Mouse (Mus musculus): Measurements from ENCODE around the gene Pdik1l.
"Not testable (repeated sequence)": the region's sequence is repeated elsewhere in the genome, so short reads cannot be mapped to it uniquely, and the experiment has no call there.

Pdik1l gene

DNA sequence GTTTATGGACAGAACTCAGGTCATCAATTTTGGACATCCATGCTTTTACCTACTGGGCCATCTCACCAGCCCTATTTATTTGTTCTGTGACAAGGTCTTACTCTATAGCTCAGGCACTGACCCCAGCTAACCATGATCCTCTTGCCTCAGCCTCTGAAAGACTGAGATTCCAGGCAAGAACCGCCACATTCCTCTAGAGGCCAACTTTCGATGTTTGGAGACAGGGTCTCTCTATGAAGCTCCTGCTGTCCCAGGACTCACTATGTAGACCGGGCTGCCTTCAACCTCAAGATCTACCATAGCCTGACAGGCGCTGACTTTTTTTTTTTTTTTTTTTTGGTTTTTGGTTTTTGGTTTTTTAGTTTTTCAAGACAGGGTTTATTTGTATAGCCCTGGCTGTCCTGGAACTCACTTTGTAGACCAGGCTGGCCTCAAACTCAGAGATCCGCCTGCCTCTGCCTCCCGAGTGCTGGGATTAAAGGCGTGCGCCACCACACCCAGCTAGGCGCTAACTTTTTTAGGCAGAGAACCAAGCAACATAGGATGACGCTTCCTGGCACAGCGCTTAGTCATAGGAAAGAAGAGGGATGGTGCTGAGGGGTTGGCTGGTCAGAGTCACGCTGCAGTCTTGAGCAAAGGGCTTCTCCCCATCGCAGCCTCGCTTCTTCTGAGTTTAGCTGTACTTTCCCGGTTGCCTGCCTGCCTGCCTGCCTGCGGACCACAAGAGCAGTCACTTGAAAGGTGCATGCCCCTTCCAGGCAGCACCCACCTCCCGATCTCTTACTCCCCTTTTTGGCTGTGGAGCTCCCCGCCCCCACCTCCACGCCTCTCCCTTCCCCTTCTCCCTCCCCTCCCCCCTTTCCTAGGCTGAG is 11.2 kb upstream of the Pdik1l start:
- in situ Hi-C loops (cut with MboI): no loop called here

DNA sequence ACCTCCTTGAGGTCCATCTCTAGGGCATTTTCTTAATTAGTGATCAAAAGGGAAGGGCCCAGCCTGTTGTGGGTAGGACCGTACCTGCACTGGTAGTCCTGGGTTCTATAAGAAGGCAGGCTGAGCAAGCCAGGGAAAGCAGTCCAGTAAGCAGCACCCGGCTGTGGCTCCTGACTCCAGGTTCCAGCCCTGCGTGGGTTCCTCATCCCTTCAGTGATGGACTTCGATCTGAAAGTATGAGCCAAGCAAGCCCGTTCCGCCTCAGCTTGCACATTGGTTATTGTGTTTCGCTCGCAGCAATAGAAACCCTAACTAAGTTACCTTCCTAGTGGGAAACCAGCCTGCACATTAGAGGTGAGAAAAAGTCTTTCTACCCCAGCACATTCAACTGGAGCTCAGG is 9.7 kb upstream of the Pdik1l start:
- in situ Hi-C loops (cut with MboI): no loop called here

GRCm38 (mm10) chr4:134296523-134296922 is 8.8 kb upstream of the Pdik1l start:
- in situ Hi-C loops (cut with MboI): no loop called here

GRCm38 (mm10) chr4:134296096-134296495 is 8.4 kb upstream of the Pdik1l start:
- in situ Hi-C loops (cut with MboI): not testable (repeated sequence)

DNA sequence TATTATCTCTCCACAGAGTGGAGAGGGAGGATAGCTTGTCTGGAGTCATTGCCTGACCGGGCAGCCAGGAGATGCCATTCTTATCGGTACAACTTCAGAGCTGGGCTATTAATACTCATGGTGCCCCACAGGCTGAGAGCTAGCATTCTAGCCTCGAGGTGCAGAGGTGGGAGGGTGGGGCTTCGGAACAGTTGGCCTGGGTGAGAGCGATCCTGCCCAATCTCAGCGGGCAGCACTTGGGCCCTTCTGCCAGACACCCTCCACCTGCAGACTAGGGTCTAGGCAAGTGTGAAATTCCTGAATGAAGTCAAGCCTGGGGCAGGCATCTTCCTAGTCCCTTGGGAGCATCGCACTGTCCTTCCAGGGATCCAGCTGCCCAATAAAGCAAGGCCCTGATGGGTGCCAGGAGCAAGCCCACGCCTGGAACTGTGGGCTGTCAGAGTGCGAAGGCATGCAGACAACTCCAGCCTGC is 6.0 kb upstream of the Pdik1l start:
- in situ Hi-C loops (cut with MboI): no loop called here

- in situ Hi-C loops (cut with MboI): no loop called here
Observed at GRCm38 (mm10) chr4:134293061-134293691, 5.5 kb upstream of the Pdik1l start.

GRCm38 (mm10) chr4:134292067-134292466 is 4.4 kb upstream of the Pdik1l start:
- in situ Hi-C loops (cut with MboI): no loop called here

DNA sequence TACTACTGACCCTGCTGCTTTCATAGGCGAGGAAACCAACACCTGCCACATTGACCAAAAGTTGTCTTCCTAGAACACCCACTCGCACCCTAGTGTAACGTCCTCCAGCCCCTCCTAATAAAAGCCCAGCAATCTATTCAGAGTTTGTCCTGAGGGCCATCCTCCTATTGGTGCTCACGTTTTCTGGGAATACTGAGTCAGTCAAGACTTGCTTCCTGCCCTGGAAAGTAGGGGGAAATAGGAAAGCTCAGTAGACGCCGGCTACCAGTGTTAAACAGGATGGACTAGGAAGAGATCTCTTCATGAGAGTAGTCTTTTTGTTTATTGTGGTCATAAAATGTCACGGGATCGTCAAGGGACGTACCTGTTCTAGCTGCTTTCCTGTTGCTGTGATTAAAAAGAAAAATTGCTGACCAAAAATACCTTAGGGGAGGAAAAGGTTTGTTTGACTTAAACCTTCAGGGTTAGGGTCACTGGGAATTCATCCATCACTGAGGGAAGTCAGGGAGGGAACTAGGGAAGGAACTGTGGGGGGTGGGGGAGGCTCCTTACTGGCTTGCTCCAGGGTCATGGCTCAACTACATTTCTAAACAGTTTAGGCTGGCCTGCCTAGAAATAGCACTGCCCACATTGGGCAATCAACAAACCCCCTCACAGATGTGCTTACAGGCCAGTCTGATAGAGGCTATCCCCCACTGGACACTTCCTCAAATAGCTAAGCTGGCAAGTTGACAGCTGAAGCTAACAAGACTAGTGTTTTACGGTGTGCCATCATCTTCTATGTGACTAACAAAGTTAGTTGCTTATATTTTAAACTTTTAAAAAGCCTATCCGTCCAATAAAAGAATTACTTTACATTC is 932 bp upstream of the Pdik1l start:
- in situ Hi-C loops (cut with MboI): loop anchor here (5.0 kb wide), 1 partner anchor 101 kb away; the partner anchor contains the start of gene Cep85

GRCm38 (mm10) chr4:134287168-134287564 is 529 bp downstream of the Pdik1l start:
- in situ Hi-C loops (cut with MboI): loop anchor here (5.0 kb wide), 1 partner anchor 100 kb away; the partner anchor contains the start of gene Cep85

DNA sequence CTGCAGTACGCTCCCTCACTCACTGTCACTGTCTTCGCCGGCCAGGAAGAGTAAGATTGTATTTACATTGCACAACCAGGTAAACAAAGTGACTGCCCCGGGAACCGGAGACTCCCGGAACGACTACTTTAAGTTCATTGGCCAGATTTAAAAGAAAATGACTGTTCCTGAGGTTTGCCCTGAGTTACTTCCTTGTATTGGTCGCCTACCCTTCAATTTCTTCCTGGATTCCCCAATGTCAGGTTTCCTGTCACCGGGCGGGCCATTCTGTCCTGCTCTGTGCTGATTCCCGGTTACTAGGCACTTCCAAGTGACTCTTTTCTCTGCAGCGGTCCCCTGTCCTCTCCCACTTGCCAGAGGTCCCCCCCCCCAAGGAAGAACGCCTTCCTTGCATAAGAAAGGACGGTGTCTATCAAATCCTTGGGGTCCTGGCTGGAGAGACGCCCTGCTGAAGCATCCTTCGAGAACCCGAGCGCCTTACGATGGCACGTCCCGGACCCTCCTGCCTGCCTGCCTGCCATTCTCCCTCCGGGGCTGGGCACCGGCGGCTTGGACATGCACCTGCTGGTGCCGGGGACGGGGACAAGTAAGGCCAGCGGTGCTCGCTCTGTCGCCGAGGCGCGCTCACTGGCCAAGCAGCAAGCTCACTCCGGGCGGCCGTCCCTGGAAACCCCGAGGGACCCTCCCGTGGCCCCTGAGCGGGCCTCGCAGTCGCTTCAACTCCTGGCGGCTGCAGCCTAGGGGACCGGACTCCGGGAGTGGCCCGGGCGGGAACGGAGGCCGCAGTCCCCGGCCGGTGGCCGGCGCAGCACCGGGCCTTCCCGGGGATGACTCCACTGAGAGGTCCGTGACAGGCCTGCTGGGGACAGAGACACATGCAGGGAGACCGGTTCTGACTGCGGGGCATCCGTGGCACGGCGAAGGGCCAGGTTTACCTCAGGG is 1.2 kb downstream of the Pdik1l start:
- in situ Hi-C loops (cut with MboI): loop anchor here (5.0 kb wide), 1 partner anchor 99 kb away; the partner anchor contains the start of gene Cep85

DNA sequence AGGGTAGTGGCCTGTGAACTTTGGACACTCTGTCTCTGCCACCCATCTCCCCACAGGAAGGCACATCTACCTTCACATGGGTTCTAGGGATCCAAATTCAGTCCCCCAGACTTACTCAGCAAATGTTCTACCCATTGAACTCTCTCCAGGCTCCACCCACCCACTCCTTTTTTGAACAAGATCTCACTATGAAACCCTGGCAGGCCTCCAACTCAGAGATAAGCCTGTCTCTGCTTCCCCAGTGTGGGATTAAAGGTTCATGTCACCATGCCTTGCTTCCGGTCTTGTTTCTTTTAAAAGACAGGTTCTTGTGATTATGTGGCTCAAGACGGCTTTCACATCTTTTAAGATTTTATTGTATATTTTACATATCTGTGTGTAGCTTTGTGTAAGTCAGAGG is 2.8 kb downstream of the Pdik1l start:
- in situ Hi-C loops (cut with MboI): loop anchor here (5.0 kb wide), 1 partner anchor 98 kb away; the partner anchor contains the start of gene Cep85

DNA sequence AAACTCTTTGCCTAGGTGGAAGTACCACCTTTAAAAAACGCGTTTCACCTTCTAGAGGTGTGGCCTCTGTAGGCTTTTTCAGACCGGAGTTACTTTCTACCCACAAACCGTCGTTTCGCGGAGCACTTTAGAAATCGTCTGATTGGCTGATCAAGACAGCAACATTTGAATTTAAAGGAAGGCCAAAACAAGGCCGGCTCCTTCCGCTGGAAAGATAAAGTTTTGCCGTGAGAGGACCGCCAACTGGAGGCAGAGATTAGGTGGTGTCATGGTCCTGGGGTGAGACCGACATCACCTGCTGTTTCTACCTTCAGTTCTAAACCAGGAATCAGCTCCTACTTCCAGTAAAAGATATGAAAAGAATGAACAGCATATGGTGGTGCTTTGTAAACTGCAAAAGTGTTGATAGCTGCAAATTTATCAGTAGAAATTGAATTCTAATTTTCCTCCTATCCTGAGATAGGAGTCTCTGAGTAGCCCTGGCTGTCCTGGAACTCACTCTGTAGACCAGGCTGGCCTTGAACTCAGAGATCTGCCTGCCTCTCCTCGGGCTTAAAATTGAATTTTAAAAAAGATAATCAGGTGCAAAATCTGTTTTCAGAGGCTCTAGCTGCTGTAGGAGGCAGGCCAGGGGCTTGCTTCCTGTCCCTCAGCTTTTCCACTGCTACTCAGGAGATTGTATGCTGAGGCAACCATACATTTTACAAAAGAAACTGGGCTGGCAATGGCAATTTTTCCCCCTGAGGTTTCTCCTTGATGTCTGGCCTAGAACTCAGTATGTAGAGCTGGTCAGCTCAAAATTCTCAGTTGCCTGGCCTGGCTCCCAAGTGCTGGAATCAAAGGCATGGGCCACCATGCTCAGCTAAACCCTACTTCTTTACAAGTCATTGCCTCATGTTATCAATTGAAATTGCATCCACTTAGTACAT is 14.0 kb downstream of the Pdik1l start:
- in situ Hi-C loops (cut with MboI): no loop called here

GRCm38 (mm10) chr4:134272731-134273416 is 14.8 kb downstream of the Pdik1l start:
- in situ Hi-C loops (cut with MboI): no loop called here

- in situ Hi-C loops (cut with MboI): no loop called here
Observed at GRCm38 (mm10) chr4:134271979-134272378, 15.7 kb downstream of the Pdik1l start.

- in situ Hi-C loops (cut with MboI): not testable (repeated sequence)
Observed at GRCm38 (mm10) chr4:134269622-134270021, 18.1 kb downstream of the Pdik1l start.

DNA sequence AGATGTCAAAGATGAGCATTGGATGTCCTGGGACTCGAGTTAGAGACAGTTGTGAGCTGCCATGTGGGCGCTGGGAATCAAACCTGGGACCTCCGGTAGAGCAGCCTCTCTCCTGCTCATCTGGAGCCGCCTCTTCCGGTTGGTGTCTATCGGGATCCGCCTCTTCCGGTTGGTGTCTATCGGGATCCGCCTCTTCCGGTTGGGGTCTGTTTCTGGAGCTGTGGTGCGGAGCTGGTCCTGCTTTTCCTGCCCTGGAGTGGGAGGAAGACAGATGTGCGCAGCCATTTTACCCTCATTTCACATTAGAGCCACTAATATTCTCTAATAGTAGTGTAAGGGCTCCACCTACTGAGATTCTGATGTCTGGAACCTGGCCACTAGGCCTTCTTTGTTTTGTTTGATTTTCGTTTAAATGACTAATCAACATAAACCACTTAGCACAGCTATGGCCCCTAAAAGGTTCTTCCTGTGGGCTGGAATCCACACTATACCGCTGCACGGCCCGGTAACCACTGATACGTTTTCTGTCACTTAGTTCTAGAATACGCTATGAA is 19.5 kb downstream of the Pdik1l start:
- in situ Hi-C loops (cut with MboI): no loop called here

DNA sequence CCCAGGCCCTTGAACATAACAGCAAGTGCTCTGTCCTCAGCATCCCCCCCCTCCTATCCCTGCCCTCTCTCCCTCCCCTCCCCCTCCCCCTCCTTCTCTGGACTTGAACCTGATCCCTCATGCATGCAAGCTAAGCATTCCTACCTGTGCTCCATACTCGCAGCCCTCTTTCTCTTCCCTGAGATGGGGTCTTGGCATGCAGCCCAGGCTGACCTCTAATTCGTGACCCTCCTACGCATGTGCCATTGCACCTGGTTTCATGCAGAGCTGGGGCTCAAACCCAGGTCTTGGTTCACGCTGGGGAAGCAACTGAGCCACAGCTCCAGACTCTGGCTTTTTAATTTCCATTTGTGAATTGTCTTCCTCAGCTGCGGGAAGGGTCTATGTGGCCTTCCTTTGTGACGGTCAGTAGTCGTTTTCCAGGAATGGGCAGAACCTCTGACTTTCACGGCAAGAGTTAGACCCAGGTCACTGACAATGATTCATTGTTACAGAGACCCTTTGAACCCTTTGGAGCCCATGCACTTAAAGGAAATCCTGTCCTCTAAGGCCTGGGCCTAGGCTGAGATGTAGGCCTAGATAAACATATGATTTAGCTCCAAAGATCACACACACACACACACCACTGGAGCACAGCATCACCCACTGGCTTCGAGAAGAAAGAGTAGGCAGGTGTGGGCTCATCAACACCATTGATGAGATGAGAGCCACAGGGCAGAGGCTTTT is 21.7 kb downstream of the Pdik1l start:
- in situ Hi-C loops (cut with MboI): no loop called here

GRCm38 (mm10) chr4:134263191-134263590 is 24.5 kb downstream of the Pdik1l start:
- in situ Hi-C loops (cut with MboI): no loop called here
